Mouse (Mus musculus): ENCODE measurements around the gene Lrrc29. TPM values are rescaled to one million over a fixed set of nuclear protein-coding genes. Genes with fewer than 3 reads are reported as not detected.

Gene Lrrc29
- polyA plus RNA-seq, 1 experiment from 2014 or later: 2.0 TPM

- peak; percentile 65 for DNase-seq (ENCODE audit: low spot score)
- no peak overlapping the region for H3K4me2 ChIP-seq (ENCODE audit: low read depth, low read length, severe bottlenecking)
- H3K4me1 ChIP-seq (replicated peaks; ENCODE audit: control insufficient read depth, insufficient read depth, low read length): peaks cover 22% of the 10 kb centered on the region
- H3K27ac ChIP-seq (ENCODE audit: low read depth, low read length): no peak overlapping the region
- no peaks in the 10 kb centered on the region for H3K36me3 ChIP-seq (ENCODE audit: control insufficient read depth, insufficient read depth, low read length)
- 1% methylated on average over 11 of the region's 11 CpGs for WGBS
- no peak overlapping the region for H3K4me3 ChIP-seq (ENCODE audit: low read depth, low read length)
- H3K9ac ChIP-seq (ENCODE audit: low read length): no peak overlapping the region
- no peaks in the 10 kb centered on the region; the same call in 1 of the 2 replicates for H3K9me3 ChIP-seq (ENCODE audit: control insufficient read depth, low read length)
- no peak for ATAC-seq (replicated peaks; ENCODE audit: low FRiP score)
- peaks cover 91% of the 10 kb centered on the region for H3K27me3 ChIP-seq (ENCODE audit: control insufficient read depth, insufficient read depth, low read length)
These were observed 55.2 kb downstream of the Lrrc29 start for GRCm38 (mm10) chr8:105270916-105271186.

GRCm38 (mm10) chr8:105270101-105270915 is 55.8 kb downstream of the Lrrc29 start:
- peaks cover 90% of the 10 kb centered on the region for H3K27me3 ChIP-seq (ENCODE audit: control insufficient read depth, insufficient read depth, low read length)
- ATAC-seq (replicated peaks; ENCODE audit: low FRiP score) (no peak), DNase-seq (ENCODE audit: low spot score) (peak; percentile 65)
- peak overlapping the region; percentile 71; the same call in 1 of the 2 replicates for H3K4me2 ChIP-seq (ENCODE audit: low read depth, low read length, severe bottlenecking)
- no peak overlapping the region for H3K9ac ChIP-seq (ENCODE audit: low read length)
- peak overlapping the region; percentile 41 for H3K4me3 ChIP-seq (ENCODE audit: low read depth, low read length)
- 1% methylated on average over 39 of the region's 39 CpGs for WGBS
- H3K4me1 ChIP-seq (replicated peaks; ENCODE audit: control insufficient read depth, insufficient read depth, low read length): peaks cover 17% of the 10 kb centered on the region
- H3K9me3 ChIP-seq (ENCODE audit: control insufficient read depth, low read length): no peaks in the 10 kb centered on the region; the same call in 1 of the 2 replicates
- no peak overlapping the region for H3K27ac ChIP-seq (ENCODE audit: low read depth, low read length)
- H3K36me3 ChIP-seq (ENCODE audit: control insufficient read depth, insufficient read depth, low read length): no peaks in the 10 kb centered on the region

- peak within 1 kb of the TSS; percentile 71 for H3K4me2 ChIP-seq (ENCODE audit: low read depth, low read length, severe bottlenecking)
- H3K9ac ChIP-seq (ENCODE audit: low read length): peak within 1 kb of the TSS; percentile 24; the same call in 1 of the 2 replicates
- ATAC-seq (replicated peaks; ENCODE audit: low FRiP score): no peak
- H3K4me3 ChIP-seq (ENCODE audit: low read depth, low read length): peak within 1 kb of the TSS; percentile 41
- H3K36me3 ChIP-seq (ENCODE audit: control insufficient read depth, insufficient read depth, low read length): no peaks in the 10 kb centered on the region
- DNase-seq (ENCODE audit: low spot score): peak; percentile 67
- H3K4me1 ChIP-seq (replicated peaks; ENCODE audit: control insufficient read depth, insufficient read depth, low read length): peaks cover 18% of the 10 kb centered on the region
- no peak within 1 kb of the TSS for H3K27ac ChIP-seq (ENCODE audit: low read depth, low read length)
- under 1% methylated on average over 41 of the region's 42 CpGs for WGBS
- peaks cover 89% of the 10 kb centered on the region for H3K27me3 ChIP-seq (ENCODE audit: control insufficient read depth, insufficient read depth, low read length)
- H3K9me3 ChIP-seq (ENCODE audit: control insufficient read depth, low read length): no peaks in the 10 kb centered on the region; the same call in 1 of the 2 replicates
These were observed 56.6 kb downstream of the Lrrc29 start, which contains the start of gene Hsf4 for GRCm38 (mm10) chr8:105269461-105269947. Hsf4 (plus strand) TSS chr8:105269801.

- peak; percentile 61 for DNase-seq (ENCODE audit: low spot score)
- Histone ChIP-seq H3K9ac (ENCODE audit: low read length) (peak overlapping the region; percentile 24; the same call in 1 of the 2 replicates), H3K9me3 (ENCODE audit: control insufficient read depth, low read length) (no peaks in the 10 kb centered on the region; the same call in 1 of the 2 replicates), H3K4me3 (ENCODE audit: low read depth, low read length) (peak overlapping the region; percentile 41), H3K27ac (ENCODE audit: low read depth, low read length) (no peak overlapping the region), H3K27me3 (ENCODE audit: control insufficient read depth, insufficient read depth, low read length) (peaks cover 89% of the 10 kb centered on the region), H3K4me1 (replicated peaks; ENCODE audit: control insufficient read depth, insufficient read depth, low read length) (peaks cover 20% of the 10 kb centered on the region), H3K36me3 (ENCODE audit: control insufficient read depth, insufficient read depth, low read length) (no peaks in the 10 kb centered on the region), H3K4me2 (ENCODE audit: low read depth, low read length, severe bottlenecking) (peak overlapping the region; percentile 71)
- WGBS: 2% methylated on average over 10 of the region's 10 CpGs
- peak; percentile 12; the same call in 1 of the 2 replicates for ATAC-seq (replicated peaks; ENCODE audit: low FRiP score)
These were observed 57.0 kb downstream of the Lrrc29 start for GRCm38 (mm10) chr8:105269075-105269458.

GRCm38 (mm10) chr8:105268342-105269074 is 57.6 kb downstream of the Lrrc29 start:
- Histone ChIP-seq H3K36me3 (ENCODE audit: control insufficient read depth, insufficient read depth, low read length) (no peaks in the 10 kb centered on the region), H3K27ac (ENCODE audit: low read depth, low read length) (no peak overlapping the region), H3K9ac (ENCODE audit: low read length) (no peak overlapping the region; the same call in 1 of the 2 replicates), H3K4me3 (ENCODE audit: low read depth, low read length) (peak overlapping the region; percentile 41), H3K27me3 (ENCODE audit: control insufficient read depth, insufficient read depth, low read length) (peaks cover 88% of the 10 kb centered on the region), H3K4me2 (ENCODE audit: low read depth, low read length, severe bottlenecking) (peak overlapping the region; percentile 71), H3K4me1 (replicated peaks; ENCODE audit: control insufficient read depth, insufficient read depth, low read length) (peaks cover 22% of the 10 kb centered on the region), H3K9me3 (ENCODE audit: control insufficient read depth, low read length) (no peaks in the 10 kb centered on the region; the same call in 1 of the 2 replicates)
- DNase-seq (ENCODE audit: low spot score) (peak; percentile 82), ATAC-seq (replicated peaks; ENCODE audit: low FRiP score) (peak; percentile 67)
- under 1% methylated on average over 65 of the region's 65 CpGs for WGBS

GRCm38 (mm10) chr8:105266775-105267174 is 59.3 kb downstream of the Lrrc29 start:
- Histone ChIP-seq H3K4me3 (ENCODE audit: low read depth, low read length) (no peak overlapping the region), H3K9ac (ENCODE audit: low read length) (no peak overlapping the region), H3K27me3 (ENCODE audit: control insufficient read depth, insufficient read depth, low read length) (peaks cover 82% of the 10 kb centered on the region), H3K4me1 (replicated peaks; ENCODE audit: control insufficient read depth, insufficient read depth, low read length) (peaks cover 22% of the 10 kb centered on the region), H3K9me3 (ENCODE audit: control insufficient read depth, low read length) (no peaks in the 10 kb centered on the region; the same call in 1 of the 2 replicates), H3K4me2 (ENCODE audit: low read depth, low read length, severe bottlenecking) (no peak overlapping the region), H3K27ac (ENCODE audit: low read depth, low read length) (no peak overlapping the region), H3K36me3 (ENCODE audit: control insufficient read depth, insufficient read depth, low read length) (no peaks in the 10 kb centered on the region)
- no peak for ATAC-seq (replicated peaks; ENCODE audit: low FRiP score)
- WGBS: 8% methylated on average over 13 of the region's 13 CpGs
- DNase-seq (ENCODE audit: low spot score): no peak

GRCm38 (mm10) chr8:105265128-105265527 is 61.0 kb downstream of the Lrrc29 start:
- WGBS: 12% methylated on average over 10 of the region's 10 CpGs
- Histone ChIP-seq H3K27me3 (ENCODE audit: control insufficient read depth, insufficient read depth, low read length) (peaks cover 79% of the 10 kb centered on the region), H3K4me1 (replicated peaks; ENCODE audit: control insufficient read depth, insufficient read depth, low read length) (peaks cover 20% of the 10 kb centered on the region), H3K9ac (ENCODE audit: low read length) (no peak overlapping the region), H3K4me3 (ENCODE audit: low read depth, low read length) (no peak overlapping the region), H3K9me3 (ENCODE audit: control insufficient read depth, low read length) (no peaks in the 10 kb centered on the region; the same call in 1 of the 2 replicates), H3K36me3 (ENCODE audit: control insufficient read depth, insufficient read depth, low read length) (no peaks in the 10 kb centered on the region), H3K27ac (ENCODE audit: low read depth, low read length) (no peak overlapping the region), H3K4me2 (ENCODE audit: low read depth, low read length, severe bottlenecking) (no peak overlapping the region)
- ATAC-seq (replicated peaks; ENCODE audit: low FRiP score) (no peak), DNase-seq (ENCODE audit: low spot score) (peak; percentile 60)
